In genomic region chr11:62281601-62281997, GRCm38 (mm10) we compare ENCODE assay signal across 8 mouse cellular contexts. TPM values are rescaled to one million over a fixed set of nuclear protein-coding genes. Genes with fewer than 3 reads are reported as not detected.
DNase-seq lines count a peak whose midpoint lies in the region; ATAC-seq lines count a peak whose summit lies in the region.

No protein-coding gene starts in this region.

- peaks cover 37% of the 10 kb centered on the region for H3K36me3 ChIP-seq in heart, embryonic 14.5 days (ENCODE audit: control insufficient read depth, insufficient read depth, low read length)
- H3K36me3 ChIP-seq in forebrain, embryonic 11.5 days (ENCODE audit: control insufficient read depth, insufficient read depth, low read length) = no peaks in the 10 kb centered on the region
- H3K36me3 ChIP-seq in kidney, embryonic 15.5 days = peaks cover 29% of the 10 kb centered on the region
- H3K36me3 ChIP-seq in stomach, embryonic 16.5 days (ENCODE audit: control insufficient read depth, insufficient read depth, low read length) = no peaks in the 10 kb centered on the region; the same call in 1 of the 2 replicates

- H3K4me2 ChIP-seq in heart, embryonic 14.5 days (ENCODE audit: low read length) = peak overlapping the region; percentile 73
- H3K4me2 ChIP-seq in forebrain, embryonic 11.5 days (ENCODE audit: low read depth, low read length, severe bottlenecking) = peak overlapping the region; percentile 59
- peak overlapping the region; percentile 70 for H3K4me2 ChIP-seq in kidney, embryonic 15.5 days
- peak overlapping the region; percentile 74 for H3K4me2 ChIP-seq in stomach, embryonic 16.5 days (ENCODE audit: low read depth, low read length)

- under 1% methylated on average over 55 of the region's 57 CpGs for WGBS in heart, embryonic 14.5 days
- 1% methylated on average over 50 of the region's 57 CpGs for WGBS in forebrain, embryonic 11.5 days
- under 1% methylated on average over 57 of the region's 57 CpGs for WGBS in kidney, embryonic 15.5 days
- under 1% methylated on average over 45 of the region's 57 CpGs for WGBS in stomach, embryonic 16.5 days

- no peaks in the 10 kb centered on the region for H3K27me3 ChIP-seq in heart, embryonic 14.5 days (ENCODE audit: control insufficient read depth, insufficient read depth, low read length)
- H3K27me3 ChIP-seq in forebrain, embryonic 11.5 days (ENCODE audit: control insufficient read depth, insufficient read depth, low read length) = no peaks in the 10 kb centered on the region
- H3K27me3 ChIP-seq in kidney, embryonic 15.5 days = no peaks in the 10 kb centered on the region
- no peaks in the 10 kb centered on the region for H3K27me3 ChIP-seq in stomach, embryonic 16.5 days (ENCODE audit: control insufficient read depth, insufficient read depth, low read length)

- H3K9me3 ChIP-seq in heart, embryonic 14.5 days (ENCODE audit: control insufficient read depth, low read length) = no peaks in the 10 kb centered on the region
- no peaks in the 10 kb centered on the region; the same call in 1 of the 2 replicates for H3K9me3 ChIP-seq in forebrain, embryonic 11.5 days (ENCODE audit: control insufficient read depth, low read length)
- H3K9me3 ChIP-seq in kidney, embryonic 15.5 days (replicated peaks) = no peaks in the 10 kb centered on the region
- H3K9me3 ChIP-seq in stomach, embryonic 16.5 days (replicated peaks; ENCODE audit: control insufficient read depth, low read length) = no peaks in the 10 kb centered on the region

- peaks cover 0 to 8% of the 10 kb centered on the region in 2 experiments; a peak in 1 of 4 replicates for H3K4me1 ChIP-seq in heart, embryonic 14.5 days (ENCODE audit: control insufficient read depth in 2 of 2, insufficient read depth in 2 of 2, low read length in 2 of 2)
- no peaks in the 10 kb centered on the region; the same call in 1 of the 2 replicates for H3K4me1 ChIP-seq in forebrain, embryonic 11.5 days (replicated peaks; ENCODE audit: control insufficient read depth, insufficient read depth, low read length)
- H3K4me1 ChIP-seq in kidney, embryonic 15.5 days = peaks cover 11% of the 10 kb centered on the region
- peaks cover 7% of the 10 kb centered on the region; the same call in 1 of the 2 replicates for H3K4me1 ChIP-seq in stomach, embryonic 16.5 days (ENCODE audit: control insufficient read depth, insufficient read depth, low read length)

- ATAC-seq in heart, embryonic 14.5 days (ENCODE audit: insufficient number of reproducible peaks, insufficient read depth, low FRiP score, low read depth) = peak; percentile 76; the same call in 1 of the 2 replicates
- peak; percentile 79 for ATAC-seq in forebrain, embryonic 11.5 days (replicated peaks; ENCODE audit: low FRiP score)
- ATAC-seq in kidney, embryonic 15.5 days (replicated peaks; ENCODE audit: low FRiP score) = peak; percentile 83
- ATAC-seq in stomach, embryonic 16.5 days (ENCODE audit: insufficient read depth, low FRiP score) = peak; percentile 76

- intact Hi-C loops in heart, postnatal 25 days (cut with DNase I) = loop anchor here (1.0 to 2.0 kb wide), 2 partner anchors 234 to 331 kb away; no protein-coding TSS in a partner anchor

- peak overlapping the region in 1 of 2 experiments; percentile 87 for H3K27ac ChIP-seq in heart, embryonic 14.5 days (replicated peaks in 1 of 2; ENCODE audit: control insufficient read depth in 1 of 2, insufficient read depth in 1 of 2, low read depth in 2 of 2, low read length in 2 of 2)
- H3K27ac ChIP-seq in forebrain, embryonic 11.5 days (ENCODE audit: low read depth, low read length) = peak overlapping the region; percentile 37; the same call in 1 of the 2 replicates
- peak overlapping the region; percentile 94 for H3K27ac ChIP-seq in kidney, embryonic 15.5 days
- H3K27ac ChIP-seq in stomach, embryonic 16.5 days (ENCODE audit: low read length) = peak overlapping the region; percentile 93

- peak overlapping the region; percentile 64 to 88 for H3K4me3 ChIP-seq in heart, embryonic 14.5 days (ENCODE audit: control insufficient read depth in 1 of 2, insufficient read depth in 1 of 2, low read depth in 1 of 2, low read length in 2 of 2)
- H3K4me3 ChIP-seq in forebrain, embryonic 11.5 days (ENCODE audit: low read depth, low read length) = peak overlapping the region; percentile 92
- H3K4me3 ChIP-seq in kidney, embryonic 15.5 days (replicated peaks) = peak overlapping the region; percentile 81
- peak overlapping the region; percentile 87 for H3K4me3 ChIP-seq in stomach, embryonic 16.5 days (replicated peaks; ENCODE audit: low read length)

- H3K9ac ChIP-seq in heart, embryonic 14.5 days (ENCODE audit: low read length) = peak overlapping the region; percentile 76
- peak overlapping the region; percentile 85 for H3K9ac ChIP-seq in forebrain, embryonic 11.5 days (ENCODE audit: low read length)
- peak overlapping the region; percentile 73 for H3K9ac ChIP-seq in kidney, embryonic 15.5 days
- H3K9ac ChIP-seq in stomach, embryonic 16.5 days (ENCODE audit: low read length) = peak overlapping the region; percentile 86

- no peak for DNase-seq in heart, postnatal 25 days (ENCODE audit: low spot score)
- DNase-seq in MN1 (ENCODE audit: low spot score) = peak; percentile 79
- DNase-seq in forebrain, embryonic 11.5 days (ENCODE audit: low spot score) = no peak
- DNase-seq in lung, postnatal 10 days = peak; percentile 78
- DNase-seq in ovary, adult 18-20 months (ENCODE audit: low spot score) = no peak

RNA-seq across cellular contexts. Expression of gene Ttc19, which starts 0.3 kb away (rescaled TPM):
- 16.1 and 19.4 TPM in 2 replicates for polyA plus RNA-seq in heart, embryonic 14.5 days (2014; fragmentation: Nextera tagmentation; extraction: Ambion mirVana)
- total RNA-seq in heart, postnatal 25 days (2021) = 10 to 100 TPM; 36.0 to 40.8 TPM
- polyA plus RNA-seq in forebrain, embryonic 11.5 days (2014; fragmentation: Nextera tagmentation; extraction: Ambion mirVana) = 17.7 and 21.1 TPM in 2 replicates
- 21.1 and 21.7 TPM in 2 replicates for polyA plus RNA-seq in kidney, embryonic 15.5 days (2015; fragmentation: Nextera tagmentation; extraction: Ambion mirVana)
- 14.6 and 14.9 TPM in 2 replicates for polyA plus RNA-seq in stomach, embryonic 16.5 days (2015; fragmentation: Nextera tagmentation; extraction: Ambion mirVana)

RNA-seq across cellular contexts. Expression of gene Zswim7, which starts 0.4 kb away (rescaled TPM):
- polyA plus RNA-seq in heart, embryonic 14.5 days (2014; fragmentation: Nextera tagmentation; extraction: Ambion mirVana) = 19.7 and 22.2 TPM in 2 replicates
- 10 to 100 TPM; 11.7 to 12.0 TPM for total RNA-seq in heart, postnatal 25 days (2021)
- 16.6 and 16.9 TPM in 2 replicates for polyA plus RNA-seq in forebrain, embryonic 11.5 days (2014; fragmentation: Nextera tagmentation; extraction: Ambion mirVana)
- 21.4 and 22.3 TPM in 2 replicates for polyA plus RNA-seq in kidney, embryonic 15.5 days (2015; fragmentation: Nextera tagmentation; extraction: Ambion mirVana)
- 18.4 and 19.8 TPM in 2 replicates for polyA plus RNA-seq in stomach, embryonic 16.5 days (2015; fragmentation: Nextera tagmentation; extraction: Ambion mirVana)

RNA-seq across cellular contexts. Expression of gene Adora2b, which starts 32.8 kb away (rescaled TPM):
- polyA plus RNA-seq in heart, embryonic 14.5 days (2014; fragmentation: Nextera tagmentation; extraction: Ambion mirVana) = 0.81 and 1.5 TPM in 2 replicates
- total RNA-seq in heart, postnatal 25 days (2021) = 1 to 10 TPM in 1 of 2 experiments, under 1 TPM in 1; 0.87 to 1.1 TPM
- 2.7 and 2.8 TPM in 2 replicates for polyA plus RNA-seq in forebrain, embryonic 11.5 days (2014; fragmentation: Nextera tagmentation; extraction: Ambion mirVana)
- polyA plus RNA-seq in kidney, embryonic 15.5 days (2015; fragmentation: Nextera tagmentation; extraction: Ambion mirVana) = 3.3 and 4.0 TPM in 2 replicates
- polyA plus RNA-seq in stomach, embryonic 16.5 days (2015; fragmentation: Nextera tagmentation; extraction: Ambion mirVana) = 7.9 and 8.1 TPM in 2 replicates

Comparison
In these comparisons a context has a peak if more than half of its experiments do, and no peak if none do; other contexts are left out.
1. DNase-seq: peak in MN1 (single experiment) and lung, postnatal 10 days (single experiment); none in heart, postnatal 25 days (single experiment), forebrain, embryonic 11.5 days (single experiment) and ovary, adult 18-20 months (single experiment).
2. Peak in every context shown above with its lines, with median percentiles within 50 percentile points of each other: ATAC-seq, H3K4me2 ChIP-seq, H3K4me3 ChIP-seq and H3K9ac ChIP-seq.